Mouse (Mus musculus) liver, postnatal 0 days (tissue): ENCODE data around the gene BC034090.

ENCODE experiments used
- CTCF ChIP-seq: sonication (generic); IDR thresholded peaks from 2 replicates; pipeline ENCODE4 v1.5.1; 2016; ENCODE audit warnings: antibody characterized with exemption, low read depth
- EP300 ChIP-seq: IDR thresholded peaks from 2 replicates; pipeline ENCODE4 v1.6.1; 2016; ENCODE audit warnings: antibody characterized with exemption, low read depth, mild to moderate bottlenecking

DNA sequence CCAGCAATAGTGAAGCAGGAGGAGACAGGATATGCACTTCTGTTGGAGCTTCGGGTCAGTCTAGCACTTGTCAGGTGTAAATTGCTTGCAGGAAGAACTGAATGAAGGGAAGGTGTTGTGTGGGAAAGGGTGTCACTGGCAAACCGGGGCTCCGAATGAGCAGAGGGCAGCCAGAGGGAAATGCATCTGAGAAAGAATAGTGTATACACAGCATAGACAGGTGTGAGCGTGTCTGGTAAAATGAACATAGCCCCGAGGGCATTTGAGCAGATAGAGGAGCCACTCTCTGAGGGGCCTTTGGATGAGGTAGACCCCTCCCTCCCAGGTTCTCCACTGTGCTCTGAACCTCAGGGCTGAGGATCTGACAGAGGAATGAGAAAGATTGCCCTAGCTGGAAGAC, 3.8 kb upstream of the BC034090 start:
- TF ChIP-seq CTCF (no peak), EP300 (no peak)
